Mouse (Mus musculus) fibroblast of lung, adult 2 months (primary cell): Measurements from ENCODE around the gene Atn1.
A peak's percentile ranks its signal among the peaks of the same experiment; 100 is the strongest.

ENCODE experiments used
- DNase-seq: peaks from one replicate; pipeline ENCODE4 v3.0.0-alpha.2; 2011; ENCODE audit warnings: low read depth

The Atn1 gene

DNA sequence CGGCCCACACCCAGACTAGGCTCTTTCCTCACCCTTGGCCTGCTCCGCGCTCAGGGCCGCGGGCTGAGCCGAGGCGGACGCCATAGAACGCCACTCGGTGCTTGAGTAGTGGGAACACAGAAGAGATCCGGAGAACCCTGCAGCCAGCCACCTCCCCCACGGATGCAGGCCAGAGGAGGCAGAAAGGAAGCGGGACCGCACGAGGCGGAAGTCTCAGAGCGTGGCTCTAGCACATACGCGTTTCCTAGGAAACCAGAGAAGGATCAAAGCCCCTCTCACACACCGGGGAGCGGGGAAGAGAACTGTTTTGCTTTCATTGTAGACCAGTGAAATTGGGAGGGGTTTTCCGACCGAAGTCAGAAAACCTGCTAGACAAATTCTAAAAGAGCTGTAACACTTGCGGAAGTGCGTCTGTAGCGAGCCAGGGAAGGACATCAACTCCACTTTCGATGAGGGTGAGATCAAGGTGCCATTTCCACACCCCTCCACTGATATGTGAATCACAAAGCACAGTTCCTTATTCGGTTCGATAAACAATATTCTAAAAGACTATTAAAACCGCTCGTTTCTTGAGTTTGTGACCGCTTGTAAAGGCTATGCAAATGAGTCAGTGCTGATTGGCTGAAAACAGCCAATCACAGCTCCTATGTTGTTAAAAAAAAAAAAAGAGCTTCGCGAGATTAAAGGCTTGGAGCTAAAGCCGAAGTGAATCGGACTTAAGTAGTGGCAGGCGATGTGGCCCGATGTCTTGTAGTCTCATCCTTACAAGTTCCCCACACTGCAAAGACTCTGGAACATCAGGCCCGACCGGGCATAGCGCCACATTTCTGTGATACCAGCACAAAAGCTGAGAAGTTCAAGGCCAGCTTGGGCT, 15.2 kb downstream of the Atn1 start, which contains the start of gene Grcc10:
TSS of gene Grcc10 (minus strand) at position 487 of the 874 bp plus-strand sequence.
- peak; percentile 82 for DNase-seq

DNA sequence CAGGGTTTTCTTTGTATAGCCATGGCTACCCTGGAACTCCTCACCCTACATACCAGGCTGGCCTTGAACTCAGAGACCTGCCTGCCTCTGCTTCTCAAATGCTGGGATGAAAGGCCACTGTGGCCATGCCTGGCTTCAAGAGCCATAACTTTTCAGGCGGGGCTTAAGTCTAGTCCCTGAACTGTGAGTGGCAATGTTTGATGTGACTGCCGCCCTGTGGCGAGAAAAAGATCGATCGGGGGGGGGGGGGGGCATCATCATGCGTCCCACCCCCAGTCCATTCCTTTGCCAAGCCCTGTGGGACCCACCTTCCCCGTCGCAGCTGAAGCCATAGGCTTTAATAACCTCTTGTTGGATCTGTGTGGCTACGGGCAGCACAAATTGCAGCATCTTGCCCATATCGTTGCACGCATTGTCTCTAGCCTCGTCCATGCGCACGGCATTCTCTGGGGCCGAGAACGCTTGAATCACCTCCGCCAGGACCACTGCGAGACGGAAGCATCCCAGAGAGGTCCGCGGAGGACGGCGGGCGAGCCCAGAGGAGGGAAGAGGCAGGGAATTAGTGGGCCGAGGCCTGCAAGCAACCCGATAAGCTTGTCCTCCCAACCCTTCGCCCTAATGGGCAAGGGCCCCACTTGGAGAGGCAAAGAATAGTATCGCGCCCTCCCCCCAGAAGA, 16.0 kb downstream of the Atn1 start:
- no peak for DNase-seq

DNA sequence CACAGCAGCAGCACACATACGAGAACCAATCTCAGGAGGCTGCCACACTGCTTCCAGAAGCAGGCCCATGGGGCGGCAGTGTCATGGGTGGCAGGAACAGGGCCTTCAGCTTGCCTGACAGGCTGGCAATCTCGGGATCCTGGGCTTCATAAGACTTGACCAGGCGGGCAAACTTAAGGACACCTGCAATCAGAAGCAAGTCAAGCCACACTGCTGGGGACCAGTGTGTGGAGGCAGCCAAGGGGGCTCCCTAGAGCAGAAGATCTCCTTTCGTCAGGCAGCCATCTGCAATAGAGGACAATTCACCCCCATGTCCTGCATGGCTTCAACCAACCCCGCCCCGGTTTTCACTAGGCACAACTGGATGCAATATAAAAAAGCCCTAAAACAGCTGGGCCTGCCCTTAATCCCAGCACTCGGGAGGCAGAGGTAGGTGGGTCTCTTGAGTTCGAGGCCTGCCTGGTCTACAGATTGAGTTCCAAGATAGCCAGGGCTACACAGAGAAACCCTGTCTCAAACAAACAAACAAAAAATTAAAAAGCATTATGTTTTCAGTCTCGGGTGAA, 17.0 kb downstream of the Atn1 start:
- DNase-seq, result no peak

DNA sequence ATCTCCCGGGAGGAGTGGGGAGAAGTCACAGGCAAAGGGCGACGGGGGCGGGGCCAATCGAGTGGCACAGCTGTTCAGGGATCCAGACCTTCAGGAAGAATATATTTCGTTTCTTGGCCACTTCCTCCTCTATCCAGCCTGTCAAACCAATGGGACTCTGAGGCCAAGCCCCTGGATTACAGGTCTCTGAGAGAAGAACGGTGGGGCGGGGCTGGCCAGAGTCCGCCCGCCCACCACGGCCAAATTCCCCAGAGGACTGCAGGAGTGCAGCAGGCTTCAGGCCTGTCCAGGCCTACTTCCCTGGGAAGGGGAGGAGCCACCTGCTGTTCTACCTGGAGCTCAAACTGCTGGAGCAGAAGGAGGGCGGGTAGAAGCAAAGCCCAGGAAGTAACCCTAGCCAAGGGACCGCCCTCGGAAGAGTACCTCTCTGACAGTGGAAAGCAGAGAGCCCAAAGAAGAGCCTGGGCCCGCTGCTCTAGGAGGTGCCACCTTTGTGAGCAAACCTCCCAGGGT, 17.8 kb downstream of the Atn1 start, which contains the start of gene Ptpn6:
TSS of gene Ptpn6 (minus strand) at position 204 of the 513 bp plus-strand sequence.
- no peak for DNase-seq

DNA sequence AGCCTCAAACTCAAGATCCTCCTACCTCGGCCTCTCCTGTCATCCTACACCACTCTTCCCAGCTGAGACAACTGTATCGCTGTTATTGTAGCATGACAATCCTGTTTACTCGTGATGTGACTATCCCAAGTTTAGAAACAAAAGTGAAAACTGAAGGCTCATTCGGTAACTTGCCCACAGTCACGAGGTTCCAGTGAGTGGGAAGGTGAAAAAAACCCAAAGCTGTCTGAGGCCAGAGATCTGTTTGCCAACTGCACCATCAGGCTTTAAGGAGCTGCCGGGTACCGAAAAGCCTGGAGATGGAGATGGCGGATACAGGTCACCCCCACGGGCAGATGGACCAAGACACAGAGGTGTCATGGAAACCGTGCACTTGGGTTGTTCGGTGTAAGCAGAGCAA, 19.3 kb downstream of the Atn1 start:
- no peak for DNase-seq

DNA sequence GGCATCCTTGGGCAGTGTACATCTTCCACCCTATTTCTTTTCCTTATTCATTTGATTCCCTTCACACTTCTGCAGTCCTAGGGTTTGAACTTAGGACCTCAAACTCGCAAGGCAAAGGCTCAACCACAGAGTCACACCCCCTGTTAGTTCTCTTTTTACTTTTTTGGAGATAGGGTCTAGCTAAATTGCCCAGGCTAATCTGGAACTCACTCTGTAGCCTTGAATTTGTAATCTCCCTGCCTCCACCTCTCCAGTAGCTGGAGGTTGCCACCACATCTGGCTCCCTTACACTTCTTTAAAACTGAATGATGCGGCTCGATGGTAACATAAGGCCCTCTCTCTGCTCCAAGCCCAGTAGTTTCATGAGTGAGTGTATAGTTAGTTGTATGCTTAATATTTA, 21.9 kb downstream of the Atn1 start:
- DNase-seq, result no peak

DNA sequence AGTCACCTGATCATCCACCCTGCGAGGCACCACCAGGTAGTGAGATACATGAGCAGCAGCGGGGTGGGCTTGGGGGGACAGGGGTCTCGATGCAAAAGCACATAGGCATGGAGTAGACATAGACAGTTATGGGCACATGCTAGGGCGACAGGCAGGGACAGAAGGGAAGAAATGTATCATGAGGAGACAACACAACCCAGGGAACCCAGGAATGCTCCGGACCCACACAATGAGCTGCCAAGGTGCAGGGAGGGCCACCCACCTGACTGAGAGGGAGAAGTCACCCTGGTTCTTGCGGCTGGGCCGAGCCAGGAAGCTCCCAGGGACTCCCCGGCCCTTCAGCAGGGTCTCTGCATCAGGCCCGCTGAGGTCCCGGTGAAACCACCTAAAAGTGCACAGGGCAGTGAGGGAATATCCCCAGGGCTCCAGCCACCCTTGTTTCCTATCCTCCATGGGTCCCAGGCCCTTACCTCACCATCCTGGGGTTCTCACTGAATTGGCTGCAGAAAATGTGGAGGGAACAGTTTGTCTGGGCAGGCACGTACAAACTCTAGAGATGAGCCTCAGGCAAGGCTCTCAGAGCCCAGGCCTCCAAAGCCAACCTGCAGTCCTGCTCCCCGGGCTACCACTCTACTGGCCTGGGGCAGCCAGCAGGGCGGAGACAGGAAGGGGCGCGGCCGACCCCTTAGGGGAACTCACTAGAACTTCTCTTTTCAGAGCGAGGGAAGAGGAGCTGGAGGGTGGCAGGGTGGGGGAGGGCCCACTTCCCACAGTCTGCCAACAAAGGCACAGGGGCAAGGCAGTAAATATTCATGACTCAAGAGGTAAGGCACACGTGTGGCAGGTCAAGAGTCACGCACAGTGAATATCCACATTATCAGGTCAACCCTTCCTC, 23.6 kb downstream of the Atn1 start:
- no peak for DNase-seq

DNA sequence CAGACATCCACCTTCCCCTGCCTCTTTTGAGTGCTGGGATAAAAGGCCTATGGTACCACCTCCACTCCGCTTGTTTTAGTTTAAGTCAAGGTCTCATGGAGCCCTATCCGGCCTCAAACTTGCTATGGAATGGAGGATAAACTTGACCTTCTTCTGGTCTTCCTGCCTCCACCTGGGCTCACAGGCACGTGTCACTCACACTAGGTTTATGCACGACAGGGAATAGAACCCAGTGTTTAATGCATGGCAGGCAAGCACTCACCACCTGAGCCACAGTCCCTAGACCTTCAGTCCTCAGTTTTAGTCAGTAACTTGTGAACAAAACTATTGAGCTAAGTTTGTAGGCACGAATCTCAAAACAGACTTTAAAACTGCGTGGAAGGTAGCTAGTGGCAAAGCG, 25.3 kb downstream of the Atn1 start:
- no peak for DNase-seq

DNA sequence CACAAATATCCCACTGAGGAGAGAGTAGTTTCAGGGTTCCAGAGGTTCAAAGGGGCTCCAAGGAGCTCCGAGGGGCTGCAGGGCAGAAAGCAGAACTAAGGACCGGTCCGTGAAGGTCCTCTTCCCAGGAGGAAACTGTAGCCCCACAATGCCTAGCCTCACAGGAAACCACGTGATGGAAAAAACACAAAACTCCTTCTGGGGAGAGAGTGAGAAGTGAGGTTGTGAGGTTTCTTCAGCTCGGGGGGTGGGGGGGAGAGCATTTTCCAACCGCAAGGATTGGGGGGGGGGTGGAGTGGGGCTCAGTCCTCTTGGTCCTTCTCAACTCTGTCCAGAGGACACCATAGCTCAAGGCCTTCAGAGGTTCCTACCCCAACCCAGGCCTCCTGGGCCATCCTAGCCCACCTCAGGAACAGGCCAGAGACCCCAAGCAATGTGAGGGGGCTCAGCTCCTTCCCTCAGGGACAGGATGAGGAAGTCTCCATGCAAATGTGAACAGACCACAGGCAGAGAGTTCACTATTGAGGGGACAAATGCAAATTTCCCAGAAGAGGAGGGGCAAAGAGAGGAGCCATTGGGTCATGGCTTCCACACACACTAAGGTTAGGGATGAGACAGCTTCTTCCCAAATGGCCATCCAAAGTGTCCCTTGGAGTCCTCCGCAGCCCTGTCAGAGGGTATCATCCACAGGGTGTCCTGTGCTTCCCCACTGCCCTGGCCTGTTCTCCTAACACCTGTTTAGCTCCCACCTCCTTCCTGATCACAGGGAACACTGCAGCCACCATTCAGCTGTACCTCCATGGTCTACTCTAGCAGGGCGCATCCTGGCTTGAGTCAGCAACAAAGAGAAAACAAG, 26.2 kb downstream of the Atn1 start:
- DNase-seq, result no peak

DNA sequence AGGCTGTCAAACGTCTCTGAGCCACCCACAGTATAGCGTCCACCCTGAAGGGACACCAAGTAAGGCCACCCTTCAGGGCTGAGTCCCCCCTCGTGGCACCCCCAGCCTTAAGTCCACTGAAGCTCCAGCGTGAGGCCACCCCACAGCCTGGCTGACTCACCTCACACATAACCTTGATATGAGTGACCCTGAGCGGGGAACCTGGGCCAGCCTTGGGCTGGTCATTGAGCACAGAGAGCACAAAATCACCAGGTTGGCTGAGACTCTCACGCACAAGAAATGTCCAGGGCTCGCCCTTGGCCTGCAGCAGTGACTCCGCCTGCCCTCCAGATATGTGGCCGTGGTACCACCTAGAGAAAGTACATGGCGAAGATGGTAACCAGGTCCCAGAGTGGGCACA, 27.7 kb downstream of the Atn1 start:
- DNase-seq, result no peak

DNA sequence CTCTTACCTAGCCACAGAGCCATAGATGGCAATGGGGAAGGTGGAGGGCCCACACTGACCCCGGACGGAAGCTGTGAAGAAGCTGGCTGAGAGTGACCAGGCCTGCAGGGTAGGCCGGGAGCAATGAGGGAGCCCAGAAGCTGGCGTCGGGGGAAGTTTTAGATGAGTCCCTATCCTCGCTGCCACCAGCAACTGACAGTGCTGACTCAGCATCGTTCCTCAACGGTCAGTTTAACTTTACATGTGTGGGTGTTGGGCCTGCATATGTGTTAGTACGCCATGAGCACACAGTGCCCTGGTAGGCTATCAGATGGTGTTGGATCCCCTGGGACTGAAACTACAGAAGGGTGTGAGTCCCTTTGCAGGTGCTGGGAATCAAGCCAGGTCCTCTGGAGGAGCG, 31.9 kb downstream of the Atn1 start:
- DNase-seq, result no peak

DNA sequence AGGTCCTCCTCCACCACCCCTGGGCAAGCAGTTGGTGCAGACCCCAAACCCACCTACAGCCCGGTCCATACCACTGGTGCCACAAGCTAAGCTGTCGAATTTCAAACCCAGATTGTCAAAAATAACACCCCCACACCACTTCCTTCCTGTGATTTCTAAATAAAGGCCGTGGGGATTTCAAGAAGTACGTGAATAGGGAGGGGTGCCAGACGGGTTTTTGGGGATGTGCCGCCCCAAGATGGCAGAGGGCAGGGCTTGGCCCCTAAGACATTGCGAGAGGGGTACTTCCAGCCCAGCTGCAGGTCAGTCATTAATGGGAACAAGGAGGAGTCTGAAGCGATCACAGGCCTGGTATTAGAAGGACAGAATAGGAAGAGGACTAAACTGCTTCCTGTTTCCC, 32.8 kb downstream of the Atn1 start:
- DNase-seq, result no peak

DNA sequence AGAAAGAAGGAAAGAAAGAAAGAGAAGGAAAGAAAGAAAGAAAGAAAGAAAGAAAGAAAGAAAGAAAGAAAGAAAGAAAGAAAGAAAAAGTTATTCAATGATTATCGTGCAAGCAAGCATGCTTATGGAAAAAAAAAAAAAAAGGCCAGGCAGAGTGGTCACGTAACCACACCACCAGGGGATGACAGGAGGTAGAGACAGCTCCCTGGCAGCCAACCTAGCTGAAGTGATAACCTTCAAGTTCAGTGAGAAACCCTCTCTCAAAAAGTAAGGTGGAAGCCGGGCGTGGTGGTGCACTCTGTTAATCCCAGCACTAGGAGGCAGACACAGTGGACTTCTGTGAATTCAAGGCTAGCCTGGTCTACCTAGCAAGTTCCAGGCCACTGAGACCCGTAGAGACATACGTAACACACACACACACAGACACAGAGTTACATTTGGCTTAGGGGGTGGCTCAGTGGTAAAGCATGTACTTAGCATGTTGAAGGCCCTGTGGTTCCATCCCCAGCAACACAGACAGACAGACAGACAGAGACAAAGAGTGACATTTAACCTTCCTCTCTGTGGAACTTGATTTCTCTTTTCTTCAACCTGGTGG, 33.3 kb downstream of the Atn1 start:
- DNase-seq, result no peak

DNA sequence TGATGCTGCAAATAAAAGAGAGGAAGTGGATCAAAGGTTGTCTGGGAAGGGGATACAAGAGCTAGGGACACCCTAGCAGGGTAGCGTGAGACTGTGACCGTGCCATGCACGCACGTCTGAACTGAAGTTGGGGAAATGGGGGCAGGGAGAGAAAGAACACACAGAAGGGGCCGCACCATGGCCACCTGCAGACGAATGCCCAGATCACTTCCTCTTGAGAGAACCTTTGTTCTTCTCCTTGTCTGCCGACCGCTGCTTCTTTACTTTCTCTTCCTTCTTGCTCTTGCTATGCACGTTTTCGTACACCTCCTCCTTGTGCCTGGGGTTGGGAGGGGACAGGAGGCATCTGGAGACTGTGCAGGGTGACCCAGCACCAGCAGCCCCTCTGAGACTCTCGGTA, 35.4 kb downstream of the Atn1 start:
- no peak for DNase-seq

DNA sequence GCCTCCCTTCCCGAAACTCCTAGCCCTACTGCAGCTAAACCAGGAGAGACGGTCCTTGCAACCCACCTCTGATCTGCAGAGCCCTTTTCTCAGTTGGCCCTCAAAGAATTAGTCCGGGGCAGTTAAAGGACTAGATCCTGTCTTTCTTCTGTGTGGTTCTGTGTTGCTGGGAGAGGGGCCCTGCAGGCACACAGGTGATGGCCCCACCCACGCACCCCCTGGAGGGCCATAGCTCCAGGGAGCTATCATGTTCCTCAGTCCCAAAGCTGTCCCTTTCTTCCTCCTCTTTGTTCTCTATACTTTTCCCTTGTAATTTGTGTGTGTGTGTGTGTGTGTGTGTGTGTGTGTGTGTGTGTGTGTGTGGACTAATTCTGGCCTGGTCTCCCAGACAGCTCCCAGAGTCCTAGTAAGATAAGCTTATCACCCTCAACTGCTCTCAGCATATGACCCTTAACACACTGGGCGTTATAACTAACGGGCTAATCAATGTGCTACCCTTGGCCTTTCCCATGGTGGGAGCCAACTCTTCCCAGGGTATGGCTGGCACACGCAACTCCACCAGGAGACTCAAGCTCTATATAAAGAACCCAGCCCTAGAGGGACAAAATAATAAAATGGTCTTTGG, 36.9 kb downstream of the Atn1 start:
- no peak for DNase-seq

DNA sequence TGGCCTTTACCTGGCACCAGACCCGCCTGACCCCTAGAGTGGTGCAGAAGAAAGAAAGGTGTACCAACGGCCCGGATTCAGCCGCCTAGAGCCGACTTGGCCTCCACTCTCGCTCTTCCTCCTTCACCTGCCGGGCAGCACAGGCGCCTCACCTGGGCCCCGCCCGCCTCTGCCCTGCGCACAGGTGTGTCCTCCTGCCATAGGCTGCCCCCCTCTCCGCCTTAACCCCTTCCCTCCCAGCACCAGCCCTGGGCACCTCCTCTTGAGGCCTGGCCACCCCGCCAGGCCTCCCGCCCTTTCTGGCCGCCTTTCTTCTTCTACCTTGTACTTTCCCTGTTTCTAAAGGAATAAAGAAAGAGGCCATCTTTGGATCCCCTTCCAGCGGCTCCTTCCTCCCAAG, 37.6 kb downstream of the Atn1 start:
- DNase-seq, result no peak

DNA sequence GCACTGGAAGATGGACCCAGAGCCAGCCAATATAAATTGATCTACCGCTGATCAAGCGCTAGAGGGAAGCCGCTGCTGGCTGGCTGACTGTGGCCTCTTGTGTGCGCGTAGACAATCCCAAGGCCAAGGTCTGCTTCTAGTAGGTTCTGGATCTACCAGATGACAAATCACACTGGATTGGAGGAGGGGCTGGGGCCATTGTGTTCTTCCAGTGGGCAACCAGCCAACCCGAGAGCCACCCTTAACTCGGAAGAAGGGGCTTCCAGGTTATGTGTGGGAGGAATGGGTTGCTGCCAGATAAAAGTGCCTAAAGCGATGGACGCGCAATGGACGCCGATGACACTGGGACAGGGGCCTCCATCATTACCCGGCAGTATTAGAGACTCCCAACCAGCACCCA, 38.4 kb downstream of the Atn1 start:
- DNase-seq, result no peak

DNA sequence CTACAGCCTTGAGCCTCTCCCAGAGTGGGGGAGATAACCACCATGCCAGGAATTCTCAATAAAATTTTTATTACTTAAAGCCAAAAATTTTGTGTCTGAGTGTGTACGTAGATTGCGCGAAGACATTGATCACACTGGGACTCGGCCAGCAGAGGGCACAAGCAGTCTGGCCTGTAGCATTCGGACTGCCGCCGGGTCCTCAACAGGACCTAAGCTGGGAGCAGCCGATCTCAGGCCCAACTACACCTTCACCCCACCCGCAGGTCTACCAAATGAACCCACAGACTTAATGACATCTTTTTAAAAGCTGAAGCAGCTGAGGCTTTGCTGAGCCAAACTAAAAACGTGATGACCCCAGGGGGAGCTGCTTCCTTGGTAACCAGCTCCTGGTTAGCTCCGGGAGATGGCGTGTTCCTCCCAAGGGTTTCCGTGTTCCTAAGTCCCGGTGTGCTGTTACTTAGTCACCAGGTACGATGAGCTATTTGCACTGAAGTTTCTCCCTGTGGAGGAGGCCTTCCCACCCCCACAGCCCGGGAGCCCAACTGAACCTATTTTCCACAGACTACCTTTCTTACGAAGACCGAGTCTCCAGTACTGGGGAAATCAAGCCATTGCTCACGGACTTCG, 39.3 kb downstream of the Atn1 start:
- DNase-seq, result no peak

DNA sequence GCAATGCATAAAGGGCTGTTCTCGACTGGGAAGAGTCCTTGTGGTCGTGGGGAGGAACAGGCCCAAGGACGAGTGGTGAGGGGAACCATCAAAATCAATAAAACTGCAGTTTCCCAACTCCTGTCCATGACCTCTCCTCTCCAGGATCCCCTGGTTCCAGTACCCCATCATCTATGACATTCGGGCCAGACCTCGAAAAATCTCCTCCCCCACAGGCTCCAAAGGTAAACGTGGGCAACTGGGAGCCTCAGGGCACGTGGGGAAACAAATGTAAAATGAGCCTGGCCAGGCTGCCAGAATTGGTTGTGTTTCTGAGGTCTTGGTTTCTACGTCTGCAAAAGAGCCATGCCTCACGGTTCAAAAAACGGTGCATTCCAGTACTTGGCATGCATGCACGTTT, 43.4 kb downstream of the Atn1 start:
- no peak for DNase-seq
